Mouse (Mus musculus) lung, embryonic 14.5 days (tissue): ENCODE measurements around the gene Krtap5-5. TPM values are rescaled to one million over a fixed set of nuclear protein-coding genes. Genes with fewer than 3 reads are reported as not detected.
"Not testable (repeated sequence)": the region's sequence is repeated elsewhere in the genome, so short reads cannot be mapped to it uniquely, and the experiment has no call there.

ENCODE experiments used
- ATAC-seq: fragments of 200-750 bp; cut with Nextera tagmentation; 2 replicates; pipeline ENCODE4 v1.8.0; 2017; ENCODE audit warnings: mild to moderate bottlenecking, moderate TSS enrichment, moderate library complexity; ENCODE audit not compliant: insufficient read depth
- DNase-seq: peaks from one replicate; pipeline ENCODE4 v3.0.0-alpha.2; 2015
- H3K27ac ChIP-seq: fragments of 300-500 bp; sonication (generic); 2 replicates; pipeline ENCODE4 v1.5.1; 2014; ENCODE audit warnings: low read depth, mild to moderate bottlenecking, moderate library complexity
- H3K27me3 ChIP-seq: fragments of 300-500 bp; sonication (generic); 2 replicates; pipeline ENCODE4 v1.6.1; 2014; ENCODE audit warnings: low read length, control low read depth; ENCODE audit not compliant: insufficient read depth
- H3K36me3 ChIP-seq: fragments of 300-500 bp; sonication (generic); 2 replicates; pipeline ENCODE4 v1.6.1; 2014; ENCODE audit warnings: control low read depth; ENCODE audit not compliant: insufficient read depth
- H3K4me1 ChIP-seq: fragments of 300-500 bp; sonication (generic); 2 replicates; pipeline ENCODE4 v1.6.1; 2014; ENCODE audit warnings: antibody characterized with exemption, control low read depth; ENCODE audit not compliant: insufficient read depth
- H3K4me2 ChIP-seq: fragments of 300-500 bp; sonication (generic); 2 replicates; pipeline ENCODE4 v1.6.1; 2014; ENCODE audit warnings: mild to moderate bottlenecking
- H3K4me3 ChIP-seq: fragments of 300-500 bp; sonication (generic); 2 replicates; pipeline ENCODE4 v1.5.1; 2014; ENCODE audit warnings: low read depth, low read length
- H3K9ac ChIP-seq: fragments of 300-500 bp; sonication (generic); 2 replicates; pipeline ENCODE4 v1.6.1; 2014
- H3K9me3 ChIP-seq: fragments of 300-500 bp; sonication (generic); 2 replicates; pipeline ENCODE4 v1.6.1; 2016; ENCODE audit warnings: low read depth, low read length, control low read depth
- CTCF ChIP-seq: IDR thresholded peaks from 2 replicates; pipeline ENCODE4 v1.5.1; 2016; ENCODE audit warnings: antibody characterized with exemption, low read depth
- WGBS: fragments of 180-500 bp; shearing (Covaris S2); extraction: QIAGEN DNeasy Blood & Tissue Kit; methylation state at CpG from one replicate; pipeline ENCODE4 v1.1.7; 2014; 5-methylcytosine and 5-hydroxymethylcytosine counted together
- polyA plus RNA-seq: library from polyadenylated mRNA; unstranded; fragments of >200 nt; fragmentation: Nextera tagmentation; extraction: Ambion mirVana; gene quantifications from 2 replicates; pipeline ENCODE4 v1.2.1, GENCODE M21; 2014

Krtap5-5 gene
- polyA plus RNA-seq, 1 experiment from 2014 or later, result not detected

GRCm38 (mm10) chr7:142231540-142231939, 1.8 kb upstream of the Krtap5-5 start:
- H3K36me3 ChIP-seq, result no peaks in the 10 kb centered on the region
- H3K9ac ChIP-seq, result no peak overlapping the region
- no peaks in the 10 kb centered on the region for H3K9me3 ChIP-seq
- H3K4me3 ChIP-seq, result no peak overlapping the region
- ATAC-seq, result no peak
- TF ChIP-seq CTCF, result no peak
- DNase-seq, result no peak
- H3K27me3 ChIP-seq, result no peaks in the 10 kb centered on the region
- WGBS, result 7% methylated on average over 1 of the region's 1 CpGs
- no peak overlapping the region for H3K27ac ChIP-seq
- no peaks in the 10 kb centered on the region for H3K4me1 ChIP-seq
- H3K4me2 ChIP-seq, result no peak overlapping the region

GRCm38 (mm10) chr7:142224518-142224917, 5.3 kb downstream of the Krtap5-5 start:
- no peaks in the 10 kb centered on the region for H3K4me1 ChIP-seq
- no peaks in the 10 kb centered on the region for H3K9me3 ChIP-seq
- peak; percentile 80; the same call in 1 of the 2 replicates for ATAC-seq
- H3K4me3 ChIP-seq, result no peak overlapping the region
- H3K27ac ChIP-seq, result no peak overlapping the region
- TF ChIP-seq CTCF, result no peak
- WGBS, result 25% methylated on average over 2 of the region's 2 CpGs
- no peak overlapping the region for H3K9ac ChIP-seq
- H3K4me2 ChIP-seq, result no peak overlapping the region
- DNase-seq, result peak; percentile 62
- no peaks in the 10 kb centered on the region for H3K27me3 ChIP-seq
- no peaks in the 10 kb centered on the region for H3K36me3 ChIP-seq

- not testable (repeated sequence) for H3K36me3 ChIP-seq, ATAC-seq, H3K27me3 ChIP-seq, H3K4me1 ChIP-seq, H3K4me2 ChIP-seq, H3K27ac ChIP-seq, H3K9me3 ChIP-seq, H3K9ac ChIP-seq, H3K4me3 ChIP-seq, DNase-seq
- WGBS, result 44% methylated on average over 1 of the region's 1 CpGs
Observed at GRCm38 (mm10) chr7:142212136-142212535, 17.6 kb downstream of the Krtap5-5 start.

- ATAC-seq, result no peak
- no peak for DNase-seq
Observed at GRCm38 (mm10) chr7:142211559-142211958, 18.2 kb downstream of the Krtap5-5 start, which contains the start of gene Gm7579. Gm7579 (plus strand) TSS chr7:142211859.

GRCm38 (mm10) chr7:142206891-142207290, 22.9 kb downstream of the Krtap5-5 start:
- ATAC-seq, result not testable (repeated sequence)
- WGBS, result 75% methylated on average over 5 of the region's 5 CpGs

More at GRCm38 (mm10) chr7:142211559-142211958, 18.2 kb downstream of the Krtap5-5 start, which contains the start of gene Gm7579:
- Histone ChIP-seq H3K36me3 (no peaks in the 10 kb centered on the region), H3K9ac (no peak within 1 kb of the TSS), H3K9me3 (no peaks in the 10 kb centered on the region), H3K27me3 (no peaks in the 10 kb centered on the region), H3K4me2 (no peak within 1 kb of the TSS), H3K4me1 (no peaks in the 10 kb centered on the region), H3K27ac (no peak within 1 kb of the TSS), H3K4me3 (no peak within 1 kb of the TSS)
- whole genome bisulfite sequencing, result 54% methylated on average over 1 of the region's 1 CpGs
- TF ChIP-seq CTCF, result no peak

GRCm38 (mm10) chr7:142205488-142205887, 24.3 kb downstream of the Krtap5-5 start:
- no peak for TF ChIP-seq CTCF
- Histone ChIP-seq H3K4me1 (no peaks in the 10 kb centered on the region), H3K9ac (no peak overlapping the region), H3K9me3 (no peaks in the 10 kb centered on the region), H3K4me3 (no peak overlapping the region), H3K27ac (no peak overlapping the region), H3K4me2 (no peak overlapping the region), H3K27me3 (no peaks in the 10 kb centered on the region), H3K36me3 (no peaks in the 10 kb centered on the region)
- ATAC-seq (no peak), DNase-seq (no peak)

More at GRCm38 (mm10) chr7:142206891-142207290, 22.9 kb downstream of the Krtap5-5 start:
- not testable (repeated sequence) for H3K9me3 ChIP-seq, H3K36me3 ChIP-seq, H3K4me1 ChIP-seq, DNase-seq, H3K9ac ChIP-seq, H3K27me3 ChIP-seq, H3K27ac ChIP-seq, H3K4me3 ChIP-seq, H3K4me2 ChIP-seq

GRCm38 (mm10) chr7:142201064-142201463, 28.7 kb downstream of the Krtap5-5 start, which contains the start of gene Krtap5-3:
Krtap5-3 (plus strand) TSS chr7:142201364.
- no peak within 1 kb of the TSS for H3K9ac ChIP-seq
- ATAC-seq (no peak), DNase-seq (no peak)
- H3K4me2 ChIP-seq, result no peak within 1 kb of the TSS
- H3K4me3 ChIP-seq, result no peak within 1 kb of the TSS
- no peak for TF ChIP-seq CTCF
- no peaks in the 10 kb centered on the region for H3K9me3 ChIP-seq
- 45% methylated on average over 1 of the region's 1 CpGs for WGBS
- no peaks in the 10 kb centered on the region for H3K4me1 ChIP-seq
- no peaks in the 10 kb centered on the region for H3K36me3 ChIP-seq
- no peaks in the 10 kb centered on the region for H3K27me3 ChIP-seq
- no peak within 1 kb of the TSS for H3K27ac ChIP-seq

- Histone ChIP-seq H3K9me3 (no peaks in the 10 kb centered on the region), H3K36me3 (no peaks in the 10 kb centered on the region), H3K4me2 (no peak overlapping the region), H3K27ac (no peak overlapping the region), H3K9ac (no peak overlapping the region), H3K4me3 (no peak overlapping the region), H3K27me3 (no peaks in the 10 kb centered on the region), H3K4me1 (no peaks in the 10 kb centered on the region)
- DNase-seq, result no peak
- no peak for ATAC-seq
- WGBS, result 61% methylated on average over 2 of the region's 2 CpGs
- no peak for TF ChIP-seq CTCF
Observed at GRCm38 (mm10) chr7:142198748-142199147, 31.0 kb downstream of the Krtap5-5 start.
